Mouse (Mus musculus) CH12.LX (cell line): Measurements from ENCODE around the gene Crisp2. TPM values are rescaled to one million over a fixed set of nuclear protein-coding genes. Genes with fewer than 3 reads are reported as not detected.

ENCODE experiments used
- DNase-seq: peaks from one replicate; pipeline ENCODE4 v3.0.0-alpha.2; 2013; ENCODE audit errors: extremely low read depth
- H3K27ac ChIP-seq: 2 replicates; pipeline ENCODE4 v1.5.1; 2012; ENCODE audit warnings: low read depth, mild to moderate bottlenecking, control low read depth, moderate library complexity; ENCODE audit not compliant: insufficient read depth
- H3K27me3 ChIP-seq: replicated peaks from 2 replicates; pipeline ENCODE3; 2012; ENCODE audit warnings: inconsistent platforms
- H3K36me3 ChIP-seq, 2 experiments: replicated peaks in 1 of 2; 2 replicates each; pipeline versions ENCODE3 to v1.6.1; 2012; ENCODE audit warnings: inconsistent platforms in 1 of 2, low read length in 1 of 2, mild to moderate bottlenecking in 1 of 2, mixed read lengths in 1 of 2, moderate library complexity in 1 of 2; ENCODE audit not compliant: control insufficient read depth in 1 of 2, insufficient read depth in 1 of 2
- H3K4me1 ChIP-seq, 2 experiments: 2 replicates each; pipeline ENCODE4 v1.6.1; 2012; ENCODE audit warnings: inconsistent platforms in 1 of 2, moderate library complexity in 1 of 2; ENCODE audit not compliant: insufficient read depth in 2 of 2, control insufficient read depth in 1 of 2
- H3K4me2 ChIP-seq: 2 replicates; pipeline ENCODE4 v1.6.1; 2012; ENCODE audit warnings: low read depth, mild to moderate bottlenecking, control low read depth; ENCODE audit not compliant: poor library complexity, insufficient read depth, severe bottlenecking
- H3K4me3 ChIP-seq, 3 experiments: fragments of 150-350 bp in 1 of 3; sonication (generic) in 1 of 3; replicated peaks in 1 of 3; 2 replicates each; pipeline versions ENCODE3 to v1.5.1; 2011 to 2012; ENCODE audit warnings: low read depth in 2 of 3, low read length in 2 of 3, mild to moderate bottlenecking in 2 of 3, moderate library complexity in 2 of 3, control low read depth in 1 of 3, improper control_type of control experiment in 1 of 3, inconsistent platforms in 1 of 3, mixed read lengths in 1 of 3; ENCODE audit not compliant: poor library complexity in 1 of 3
- H3K79me2 ChIP-seq: replicated peaks from 2 replicates; pipeline ENCODE4 v1.6.1; 2012; ENCODE audit warnings: mild to moderate bottlenecking, moderate library complexity; ENCODE audit not compliant: control insufficient read depth, poor library complexity, insufficient read depth, severe bottlenecking; ENCODE audit errors: extremely low read depth
- H3K9ac ChIP-seq: 2 replicates; pipeline ENCODE4 v1.6.1; 2012; ENCODE audit warnings: low read depth, mild to moderate bottlenecking, control low read depth, moderate library complexity; ENCODE audit not compliant: insufficient read depth
- H3K9me3 ChIP-seq: replicated peaks from 2 replicates; pipeline ENCODE3; 2012; ENCODE audit warnings: low read length, inconsistent platforms, mixed read lengths
- CHD1 ChIP-seq: IDR thresholded peaks from 2 replicates; pipeline ENCODE4 v1.6.1; 2012; ENCODE audit warnings: low read depth, low read length, improper control_type of control experiment, inconsistent platforms
- E2F4 ChIP-seq: IDR thresholded peaks from 2 replicates; pipeline ENCODE4 v1.6.1; 2011; ENCODE audit warnings: low read depth, low read length, improper control_type of control experiment; ENCODE audit not compliant: insufficient replicate concordance
- EP300 ChIP-seq: IDR thresholded peaks from 2 replicates; pipeline ENCODE4 v1.6.1; 2011; ENCODE audit warnings: low read length, improper control_type of control experiment
- HCFC1 ChIP-seq: IDR thresholded peaks from 2 replicates; pipeline ENCODE4 v1.6.1; 2012; ENCODE audit warnings: low read depth, mild to moderate bottlenecking, inconsistent platforms, low read length, improper control_type of control experiment
- MAX ChIP-seq: IDR thresholded peaks from 2 replicates; pipeline ENCODE4 v1.6.1; 2011; ENCODE audit warnings: low read length, improper control_type of control experiment
- MYC ChIP-seq: IDR thresholded peaks from 2 replicates; pipeline ENCODE4 v1.6.1; 2011; ENCODE audit warnings: low read depth, mild to moderate bottlenecking, improper control_type of control experiment, low read length
- NELFE ChIP-seq: IDR thresholded peaks from 2 replicates; pipeline ENCODE4 v1.6.1; 2011; ENCODE audit warnings: low read depth, low read length, improper control_type of control experiment
- NRF1 ChIP-seq: IDR thresholded peaks from 2 replicates; pipeline ENCODE4 v1.6.1; 2014; ENCODE audit warnings: low read depth, mild to moderate bottlenecking, inconsistent platforms, low read length, improper control_type of control experiment, moderate library complexity
- POLR2AphosphoS2 ChIP-seq: IDR thresholded peaks from 2 replicates; pipeline ENCODE4 v1.6.1; 2011; ENCODE audit warnings: low read depth, low read length, improper control_type of control experiment
- SMC3 ChIP-seq: IDR thresholded peaks from 2 replicates; pipeline ENCODE4 v1.6.1; 2011; ENCODE audit warnings: low read depth, low read length, improper control_type of control experiment
- UBTF ChIP-seq: IDR thresholded peaks from 2 replicates; pipeline ENCODE4 v1.6.1; 2012; ENCODE audit warnings: low read depth, mild to moderate bottlenecking, inconsistent platforms, low read length, improper control_type of control experiment, moderate library complexity
- USF1 ChIP-seq: IDR thresholded peaks from 2 replicates; pipeline ENCODE4 v1.6.1; 2014; ENCODE audit warnings: low read depth, mild to moderate bottlenecking, inconsistent platforms, low read length, improper control_type of control experiment
- USF2 ChIP-seq: conservative IDR thresholded peaks from 2 replicates; pipeline ENCODE4 v1.6.1; 2011; ENCODE audit warnings: low read depth, low read length, improper control_type of control experiment
- ZKSCAN1 ChIP-seq: IDR thresholded peaks from 2 replicates; pipeline ENCODE4 v1.6.1; 2012; ENCODE audit warnings: low read depth, inconsistent platforms, low read length, improper control_type of control experiment, borderline replicate concordance
- ZNF384 ChIP-seq: IDR thresholded peaks from 2 replicates; pipeline ENCODE4 v1.6.1; 2012; ENCODE audit warnings: low read depth, low read length, improper control_type of control experiment, inconsistent platforms
- dilution Hi-C: fragments of 300-500 bp; cut with MboI; formaldehyde crosslinking; loops from 2 replicates; pipeline ENCODE4 v1.14.3; 2020; ENCODE audit warnings: low sequenced_read_pairs; ENCODE audit not compliant: extremely low pct_unique_long_range_greater_than_20kb, extremely low pct_ligation_motif_present
- in situ Hi-C: fragments of 300-500 bp; cut with MboI; formaldehyde crosslinking; loops from 3 replicates; pipeline ENCODE4 v1.14.3; 2019; ENCODE audit warnings: low sequenced_read_pairs, low pct_ligation_motif_present, low pct_unique_long_range_greater_than_20kb, mixed read lengths
- polyA plus RNA-seq: library from polyadenylated mRNA; unstranded; fragments of >175 nt; gene quantifications from 2 replicates; pipeline ENCODE4 v1.2.1, GENCODE M21; 2012; ENCODE audit warnings: low read depth; ENCODE audit not compliant: insufficient read length
- total RNA-seq, 2 experiments: library from RNA; depleted of rRNA; stranded (reverse); fragments of 300-350 nt in 1 of 2; fragments of >200 nt in 1 of 2; gene quantifications; 2 replicates each; pipeline ENCODE4 v1.2.3; 2012 to 2014

The Crisp2 gene
- total and polyA plus RNA-seq, 3 experiments: not detected

DNA sequence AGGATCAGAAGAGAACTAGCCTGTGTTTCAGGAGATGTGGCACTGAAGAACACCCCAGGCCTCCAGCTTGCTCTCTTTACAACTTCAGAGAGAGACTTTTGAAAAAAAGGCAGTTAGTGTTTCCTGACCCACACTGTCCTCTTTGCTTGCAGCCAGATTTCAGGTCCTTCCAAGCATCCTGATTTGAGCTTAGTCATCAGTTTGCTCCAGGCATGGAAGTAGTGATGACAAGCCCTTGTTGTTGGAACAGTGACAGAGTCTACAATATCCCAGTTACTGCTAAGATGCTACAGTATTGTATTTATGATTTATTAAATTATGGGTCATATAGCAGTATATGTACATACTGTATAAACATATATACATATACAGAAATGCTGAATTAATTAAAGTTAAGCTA is 1.3 kb upstream of the Crisp2 start:
- H3K4me2 ChIP-seq: no peak overlapping the region
- no peak for DNase-seq
- dilution Hi-C loops (no loop called here), in situ Hi-C loops (no loop called here)
- TF ChIP-seq E2F4: no peak
- no peak for TF ChIP-seq NRF1
- no peak for TF ChIP-seq HCFC1
- no peak for TF ChIP-seq EP300
- no peak for TF ChIP-seq MAX
- TF ChIP-seq UBTF: no peak
- no peak for TF ChIP-seq CHD1
- no peak for TF ChIP-seq MYC
- no peak for TF ChIP-seq POLR2AphosphoS2
- no peak for TF ChIP-seq ZNF384
- TF ChIP-seq ZKSCAN1: no peak
- no peak for TF ChIP-seq USF2
- no peak for TF ChIP-seq SMC3
- no peak overlapping the region for H3K27ac ChIP-seq
- no peaks in the 10 kb centered on the region for H3K4me1 ChIP-seq
- H3K9ac ChIP-seq: no peak overlapping the region
- peaks cover 9% of the 10 kb centered on the region for H3K9me3 ChIP-seq
- H3K27me3 ChIP-seq: no peaks in the 10 kb centered on the region
- no peaks in the 10 kb centered on the region for H3K36me3 ChIP-seq
- H3K79me2 ChIP-seq: no peaks in the 10 kb centered on the region
- no peak overlapping the region for H3K4me3 ChIP-seq

DNA sequence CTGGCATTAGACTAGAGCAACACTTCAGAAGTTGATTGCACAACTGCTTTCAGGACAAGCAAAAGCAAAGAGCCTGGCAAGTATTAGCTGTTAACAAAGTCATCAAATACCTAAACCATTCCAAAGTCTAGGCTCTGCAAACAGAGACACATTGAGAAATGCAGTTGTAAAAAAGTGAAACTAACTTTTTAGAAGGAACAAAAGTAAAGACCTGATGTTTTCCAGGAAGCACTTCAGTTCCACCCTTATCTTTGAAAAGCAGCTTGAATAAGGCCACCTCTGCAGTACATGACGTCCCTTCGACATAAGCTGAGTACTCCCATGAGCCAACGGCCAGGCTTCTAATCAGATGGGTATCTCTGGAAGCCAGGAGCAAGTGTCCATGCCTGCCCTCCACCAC is 253 bp downstream of the Crisp2 start:
- Histone ChIP-seq H3K27me3 (no peaks in the 10 kb centered on the region), H3K9me3 (peaks cover 9% of the 10 kb centered on the region), H3K4me3 (no peak overlapping the region), H3K36me3 (no peaks in the 10 kb centered on the region), H3K9ac (no peak overlapping the region), H3K4me2 (no peak overlapping the region), H3K27ac (no peak overlapping the region), H3K79me2 (no peaks in the 10 kb centered on the region), H3K4me1 (no peaks in the 10 kb centered on the region)
- in situ Hi-C loops (no loop called here), dilution Hi-C loops (no loop called here)
- no peak for TF ChIP-seq NELFE
- DNase-seq: no peak

DNA sequence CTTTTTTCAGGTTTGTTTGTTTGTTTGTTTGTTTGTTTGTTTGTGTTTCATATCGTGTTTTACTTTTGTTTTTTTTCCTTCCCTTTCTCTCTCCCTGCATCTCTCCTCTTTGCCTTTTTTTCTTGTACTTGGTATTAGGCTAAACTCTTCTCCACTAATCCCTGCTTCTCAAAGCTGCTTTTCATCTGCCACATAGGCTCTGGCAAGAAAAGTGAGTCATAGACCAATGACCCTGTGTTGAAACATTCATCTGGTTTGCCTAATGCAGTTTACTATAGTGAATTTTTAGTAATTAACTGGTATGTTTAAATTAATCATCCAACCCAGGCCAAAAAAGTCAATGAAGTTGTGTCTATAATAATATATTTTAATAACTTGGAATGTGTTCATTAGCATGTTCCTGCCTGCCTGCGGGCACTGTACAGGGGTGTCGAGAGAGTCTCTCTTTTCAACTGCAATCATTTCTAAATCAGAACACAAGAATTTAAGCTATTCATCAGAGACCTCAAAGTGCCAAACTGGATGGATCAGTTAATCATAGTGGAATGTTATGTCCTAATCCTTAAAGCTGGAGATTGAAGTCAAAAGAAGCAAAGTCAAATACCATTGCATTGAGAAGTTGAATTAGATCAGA is 4.0 kb downstream of the Crisp2 start:
- dilution Hi-C loops (no loop called here), in situ Hi-C loops (no loop called here)
- no peaks in the 10 kb centered on the region for H3K36me3 ChIP-seq
- H3K79me2 ChIP-seq: no peaks in the 10 kb centered on the region
- no peak overlapping the region for H3K9ac ChIP-seq
- H3K4me2 ChIP-seq: no peak overlapping the region
- H3K27me3 ChIP-seq: no peaks in the 10 kb centered on the region
- H3K4me3 ChIP-seq: no peak overlapping the region
- H3K27ac ChIP-seq: no peak overlapping the region
- no peak for DNase-seq
- peaks cover 2% of the 10 kb centered on the region for H3K9me3 ChIP-seq
- no peak for TF ChIP-seq USF1
- TF ChIP-seq ZKSCAN1: no peak
- TF ChIP-seq, all 38 proteins: peak for 0
- no peaks in the 10 kb centered on the region for H3K4me1 ChIP-seq
